Mouse (Mus musculus) heart, embryonic 14.5 days (tissue): ENCODE measurements around the gene Sema3e. TPM values are rescaled to one million over a fixed set of nuclear protein-coding genes. Genes with fewer than 3 reads are reported as not detected.

ENCODE experiments used
- ATAC-seq: fragments of 200-750 bp; cut with Nextera tagmentation; 2 replicates; pipeline ENCODE4 v1.8.0; 2017; ENCODE audit warnings: low read depth, moderate TSS enrichment; ENCODE audit not compliant: insufficient number of reproducible peaks, insufficient read depth, low FRiP score
- H3K27ac ChIP-seq, 2 experiments: fragments of 200-500 bp in 1 of 2; fragments of 300-500 bp in 1 of 2; sonication (generic) in 1 of 2; replicated peaks in 1 of 2; 2 replicates each; pipeline ENCODE4 v1.5.1; 2012 to 2014; ENCODE audit warnings: low read depth in 2 of 2, low read length in 2 of 2, control low read depth in 1 of 2, mild to moderate bottlenecking in 1 of 2, mixed read lengths in 1 of 2; ENCODE audit not compliant: control insufficient read depth in 1 of 2, insufficient read depth in 1 of 2
- H3K27me3 ChIP-seq: fragments of 300-500 bp; sonication (generic); 2 replicates; pipeline ENCODE4 v1.6.1; 2014; ENCODE audit warnings: mild to moderate bottlenecking, low read length, control low read depth; ENCODE audit not compliant: control insufficient read depth, insufficient read depth
- H3K36me3 ChIP-seq: fragments of 300-500 bp; sonication (generic); 2 replicates; pipeline ENCODE4 v1.6.1; 2014; ENCODE audit warnings: mild to moderate bottlenecking, control low read depth, low read length, mixed read lengths; ENCODE audit not compliant: control insufficient read depth, insufficient read depth
- H3K4me1 ChIP-seq, 2 experiments: fragments of 200-500 bp in 1 of 2; fragments of 300-500 bp in 1 of 2; sonication (generic) in 1 of 2; 2 replicates each; pipeline ENCODE4 v1.6.1; 2012 to 2014; ENCODE audit warnings: low read length in 2 of 2, control low read depth in 1 of 2, mixed read lengths in 1 of 2; ENCODE audit not compliant: control insufficient read depth in 2 of 2, insufficient read depth in 2 of 2
- H3K4me2 ChIP-seq: fragments of 300-500 bp; sonication (generic); 2 replicates; pipeline ENCODE4 v1.6.1; 2014; ENCODE audit warnings: mild to moderate bottlenecking, low read length
- H3K4me3 ChIP-seq, 2 experiments: fragments of 200-500 bp in 1 of 2; fragments of 300-500 bp in 1 of 2; sonication (generic) in 1 of 2; 2 replicates each; pipeline ENCODE4 v1.5.1; 2012 to 2014; ENCODE audit warnings: low read length in 2 of 2, mild to moderate bottlenecking in 2 of 2, control low read depth in 1 of 2, low read depth in 1 of 2, moderate library complexity in 1 of 2; ENCODE audit not compliant: control insufficient read depth in 1 of 2, insufficient read depth in 1 of 2
- H3K9ac ChIP-seq: fragments of 300-500 bp; sonication (generic); 2 replicates; pipeline ENCODE4 v1.6.1; 2014; ENCODE audit warnings: mild to moderate bottlenecking, low read length
- H3K9me3 ChIP-seq: fragments of 300-500 bp; sonication (generic); 2 replicates; pipeline ENCODE4 v1.6.1; 2016; ENCODE audit warnings: low read length, control low read depth; ENCODE audit not compliant: control insufficient read depth
- WGBS: fragments of 180-500 bp; shearing (Covaris S2); extraction: QIAGEN DNeasy Blood & Tissue Kit; methylation state at CpG from one replicate; pipeline ENCODE4 v1.1.7; 2014; 5-methylcytosine and 5-hydroxymethylcytosine counted together
- polyA plus RNA-seq: library from polyadenylated mRNA; unstranded; fragments of >200 nt; fragmentation: Nextera tagmentation; extraction: Ambion mirVana; gene quantifications from 2 replicates; pipeline ENCODE4 v1.2.1, GENCODE M21; 2014

Gene Sema3e
- polyA plus RNA-seq, 1 experiment from 2014 or later: 0.47 TPM

GRCm38 (mm10) chr5:14206794-14207193 lies 181.7 kb downstream of the Sema3e start:
- no peak for ATAC-seq
- Histone ChIP-seq H3K4me2 (no peak overlapping the region), H3K27ac (no peak overlapping the region), H3K36me3 (no peaks in the 10 kb centered on the region), H3K27me3 (no peaks in the 10 kb centered on the region), H3K4me1 (no peaks in the 10 kb centered on the region), H3K4me3 (no peak overlapping the region), H3K9ac (no peak overlapping the region), H3K9me3 (no peaks in the 10 kb centered on the region)
- 63% methylated on average over 2 of the region's 2 CpGs for WGBS

DNA sequence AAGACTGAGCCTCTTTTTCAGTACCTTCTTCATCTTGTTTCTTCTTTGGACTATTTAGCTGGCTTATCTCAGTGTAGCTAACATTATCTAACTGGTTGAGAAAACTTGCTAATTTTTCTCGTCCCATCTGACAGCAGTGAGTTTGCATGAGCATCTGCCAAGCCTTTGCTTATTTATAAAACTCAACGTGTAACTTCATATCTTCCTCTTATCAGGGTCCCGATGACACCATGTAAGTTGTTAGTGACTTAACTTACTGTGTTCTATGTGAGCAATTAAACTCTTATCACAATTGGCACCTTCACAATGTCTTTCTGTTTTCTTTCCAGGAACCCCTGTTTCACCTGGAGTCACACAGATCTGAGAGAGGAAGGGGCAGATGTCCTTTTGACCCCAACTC lies 184.9 kb downstream of the Sema3e start:
- H3K9me3 ChIP-seq: no peaks in the 10 kb centered on the region
- no peak overlapping the region for H3K9ac ChIP-seq
- WGBS: 20% methylated on average over 3 of the region's 3 CpGs

GRCm38 (mm10) chr5:14216211-14216610 lies 191.1 kb downstream of the Sema3e start:
- no peaks in the 10 kb centered on the region for H3K36me3 ChIP-seq
- H3K9me3 ChIP-seq: no peaks in the 10 kb centered on the region
- WGBS: 69% methylated on average over 7 of the region's 7 CpGs
- no peaks in the 10 kb centered on the region for H3K27me3 ChIP-seq
- H3K4me1 ChIP-seq: no peaks in the 10 kb centered on the region
- no peak overlapping the region for H3K9ac ChIP-seq
- no peak for ATAC-seq
- no peak overlapping the region for H3K27ac ChIP-seq
- no peak overlapping the region for H3K4me3 ChIP-seq
- H3K4me2 ChIP-seq: no peak overlapping the region

More for the DNA sequence above, 184.9 kb downstream of the Sema3e start:
- Histone ChIP-seq H3K4me1 (no peaks in the 10 kb centered on the region), H3K27ac (no peak overlapping the region), H3K36me3 (no peaks in the 10 kb centered on the region), H3K27me3 (no peaks in the 10 kb centered on the region), H3K4me3 (no peak overlapping the region), H3K4me2 (no peak overlapping the region)
- ATAC-seq: no peak

- Histone ChIP-seq H3K9me3 (no peaks in the 10 kb centered on the region), H3K4me3 (no peak overlapping the region), H3K4me1 (no peaks in the 10 kb centered on the region), H3K27ac (no peak overlapping the region), H3K4me2 (no peak overlapping the region), H3K9ac (no peak overlapping the region), H3K36me3 (no peaks in the 10 kb centered on the region), H3K27me3 (no peaks in the 10 kb centered on the region)
- no peak for ATAC-seq
- WGBS: 69% methylated on average over 4 of the region's 4 CpGs
These were observed 193.6 kb downstream of the Sema3e start for GRCm38 (mm10) chr5:14218677-14219076.

- no peak overlapping the region for H3K4me3 ChIP-seq
- H3K9me3 ChIP-seq: no peaks in the 10 kb centered on the region
- no peak for ATAC-seq
- H3K4me2 ChIP-seq: no peak overlapping the region
- 87% methylated on average over 6 of the region's 6 CpGs for WGBS
- no peaks in the 10 kb centered on the region for H3K4me1 ChIP-seq
- no peak overlapping the region for H3K9ac ChIP-seq
- no peaks in the 10 kb centered on the region for H3K27me3 ChIP-seq
- H3K27ac ChIP-seq: no peak overlapping the region
- no peaks in the 10 kb centered on the region for H3K36me3 ChIP-seq
These were observed 199.4 kb downstream of the Sema3e start for GRCm38 (mm10) chr5:14224509-14224908.

- no peak overlapping the region for H3K9ac ChIP-seq
- 68% methylated on average over 3 of the region's 3 CpGs for WGBS
- no peaks in the 10 kb centered on the region for H3K4me1 ChIP-seq
- H3K4me3 ChIP-seq: no peak overlapping the region
- no peak overlapping the region for H3K4me2 ChIP-seq
- H3K9me3 ChIP-seq: no peaks in the 10 kb centered on the region
- no peak for ATAC-seq
- H3K36me3 ChIP-seq: no peaks in the 10 kb centered on the region
- no peaks in the 10 kb centered on the region for H3K27me3 ChIP-seq
- H3K27ac ChIP-seq: no peak overlapping the region
These were observed 206.0 kb downstream of the Sema3e start for GRCm38 (mm10) chr5:14231027-14231426.

DNA sequence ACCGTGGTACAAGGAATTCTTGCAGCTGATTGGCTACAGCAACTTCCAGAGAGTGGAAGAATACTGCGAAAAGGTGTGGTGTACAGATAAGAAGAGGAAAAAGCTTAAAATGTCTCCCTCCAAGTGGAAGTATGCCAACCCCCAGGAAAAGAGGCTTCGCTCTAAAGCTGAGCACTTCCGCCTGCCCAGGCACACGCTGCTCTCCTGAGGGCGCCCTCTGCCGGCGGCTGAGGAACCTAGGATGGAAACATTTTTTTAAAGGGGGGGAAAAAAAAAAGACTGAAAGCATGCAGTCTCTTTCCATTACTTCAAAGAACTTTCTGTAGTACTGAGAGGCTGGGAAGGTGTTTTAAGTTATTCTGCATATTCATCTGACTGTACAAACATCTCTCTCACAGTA lies 227.5 kb downstream of the Sema3e start:
- Histone ChIP-seq H3K36me3 (no peaks in the 10 kb centered on the region), H3K4me1 (no peaks in the 10 kb centered on the region), H3K27ac (no peak overlapping the region), H3K9me3 (no peaks in the 10 kb centered on the region), H3K4me2 (no peak overlapping the region), H3K9ac (no peak overlapping the region), H3K4me3 (no peak overlapping the region), H3K27me3 (no peaks in the 10 kb centered on the region)
- no peak for ATAC-seq
- 28% methylated on average over 8 of the region's 8 CpGs for WGBS

DNA sequence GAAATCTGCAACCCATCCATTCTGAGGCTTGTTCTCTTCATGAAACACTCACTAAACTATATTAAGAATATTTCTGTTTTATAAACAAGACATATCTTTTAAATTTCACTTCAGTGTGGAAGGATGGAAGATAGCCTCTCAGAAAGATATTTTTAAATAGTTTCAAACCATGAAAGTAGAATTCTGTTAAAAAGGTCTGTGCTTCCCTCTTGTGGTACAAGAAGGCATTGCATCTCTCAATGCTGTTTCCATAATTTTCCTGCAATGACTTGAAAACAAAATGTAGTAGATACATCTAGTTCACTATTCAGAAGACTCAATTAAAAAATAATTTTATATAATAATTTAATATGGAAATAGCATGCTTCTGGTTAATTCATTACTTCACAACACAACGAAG lies 228.3 kb downstream of the Sema3e start:
- no peaks in the 10 kb centered on the region for H3K4me1 ChIP-seq
- H3K4me3 ChIP-seq: no peak overlapping the region
- WGBS: 80% methylated on average over 1 of the region's 1 CpGs
- ATAC-seq: no peak
- H3K9ac ChIP-seq: no peak overlapping the region
- no peak overlapping the region for H3K27ac ChIP-seq
- no peaks in the 10 kb centered on the region for H3K36me3 ChIP-seq
- H3K4me2 ChIP-seq: no peak overlapping the region
- no peaks in the 10 kb centered on the region for H3K9me3 ChIP-seq
- no peaks in the 10 kb centered on the region for H3K27me3 ChIP-seq
